Mouse (Mus musculus): ENCODE results near the gene Spock1. TPM values are rescaled to one million over a fixed set of nuclear protein-coding genes. Genes with fewer than 3 reads are reported as not detected.

Gene Spock1
- total and polyA plus RNA-seq, 3 experiments: not detected

- Histone ChIP-seq H3K4me2 (ENCODE audit: insufficient read depth, low read depth, poor library complexity, severe bottlenecking) (no peak overlapping the region), H3K4me3 (replicated peaks in 1 of 3; ENCODE audit: low read depth in 2 of 3, low read length in 2 of 3, poor library complexity in 1 of 3) (no peak overlapping the region), H3K27ac (ENCODE audit: insufficient read depth, low read depth) (no peak overlapping the region), H3K9me3 (replicated peaks; ENCODE audit: low read length) (peaks cover 87% of the 10 kb centered on the region), H3K36me3 (replicated peaks in 1 of 2; ENCODE audit: control insufficient read depth in 1 of 2, insufficient read depth in 1 of 2, low read length in 1 of 2) (no peaks in the 10 kb centered on the region), H3K79me2 (replicated peaks; ENCODE audit: control insufficient read depth, extremely low read depth, insufficient read depth, poor library complexity, severe bottlenecking) (no peaks in the 10 kb centered on the region), H3K4me1 (ENCODE audit: control insufficient read depth in 1 of 2, insufficient read depth in 2 of 2) (no peaks in the 10 kb centered on the region), H3K9ac (ENCODE audit: insufficient read depth, low read depth) (no peak overlapping the region), H3K27me3 (replicated peaks) (no peaks in the 10 kb centered on the region)
- dilution Hi-C loops (cut with MboI; ENCODE audit: extremely low pct_ligation_motif_present, extremely low pct_unique_long_range_greater_than_20kb, low sequenced_read_pairs): no loop called here
- in situ Hi-C loops (cut with MboI; ENCODE audit: low pct_ligation_motif_present, low pct_unique_long_range_greater_than_20kb, low sequenced_read_pairs): no loop called here
- no peak for TF ChIP-seq NELFE (IDR thresholded peaks at IDR 0.05; ENCODE audit: low read depth, low read length)
- no peak for TF ChIP-seq BHLHE40 (IDR thresholded peaks at IDR 0.05; ENCODE audit: low read depth, low read length)
- no peak for TF ChIP-seq MAZ (IDR thresholded peaks at IDR 0.05; ENCODE audit: low read depth, low read length)
- TF ChIP-seq ELF1 (IDR thresholded peaks at IDR 0.05; ENCODE audit: low read depth, low read length): no peak
- DNase-seq (ENCODE audit: extremely low read depth): no peak
Measured at GRCm38 (mm10) chr13:57521152-57521551, 387.0 kb downstream of the Spock1 start.

GRCm38 (mm10) chr13:57519790-57520189 lies 388.3 kb downstream of the Spock1 start:
- no peak for DNase-seq (ENCODE audit: extremely low read depth)
- H3K4me2 ChIP-seq (ENCODE audit: insufficient read depth, low read depth, poor library complexity, severe bottlenecking): no peak overlapping the region
- H3K4me3 ChIP-seq (replicated peaks in 1 of 3; ENCODE audit: low read depth in 2 of 3, low read length in 2 of 3, poor library complexity in 1 of 3): no peak overlapping the region
- dilution Hi-C loops (cut with MboI; ENCODE audit: extremely low pct_ligation_motif_present, extremely low pct_unique_long_range_greater_than_20kb, low sequenced_read_pairs) (no loop called here), in situ Hi-C loops (cut with MboI; ENCODE audit: low pct_ligation_motif_present, low pct_unique_long_range_greater_than_20kb, low sequenced_read_pairs) (no loop called here)
- H3K27me3 ChIP-seq (replicated peaks): no peaks in the 10 kb centered on the region
- no peaks in the 10 kb centered on the region for H3K36me3 ChIP-seq (replicated peaks in 1 of 2; ENCODE audit: control insufficient read depth in 1 of 2, insufficient read depth in 1 of 2, low read length in 1 of 2)
- H3K27ac ChIP-seq (ENCODE audit: insufficient read depth, low read depth): no peak overlapping the region
- no peaks in the 10 kb centered on the region for H3K4me1 ChIP-seq (ENCODE audit: control insufficient read depth in 1 of 2, insufficient read depth in 2 of 2)
- TF ChIP-seq HCFC1 (IDR thresholded peaks at IDR 0.05; ENCODE audit: low read depth, low read length) (no peak), ZC3H11A (IDR thresholded peaks at IDR 0.05; ENCODE audit: low read depth, low read length) (no peak), TCF12 (IDR thresholded peaks at IDR 0.05; ENCODE audit: low read depth, low read length) (no peak), MAZ (IDR thresholded peaks at IDR 0.05; ENCODE audit: low read depth, low read length) (no peak), POLR2AphosphoS2 (IDR thresholded peaks at IDR 0.05; ENCODE audit: low read depth, low read length) (no peak), GABPA (IDR thresholded peaks at IDR 0.05; ENCODE audit: insufficient replicate concordance, low read depth, low read length) (no peak), NRF1 (IDR thresholded peaks at IDR 0.05; ENCODE audit: low read depth, low read length) (no peak), PAX5 (IDR thresholded peaks at IDR 0.05; ENCODE audit: low read length) (no peak), CTCF (conservative IDR thresholded peaks at IDR 0.05 in 1 of 2, IDR thresholded peaks at IDR 0.05 in 1 of 2; ENCODE audit: low read depth in 2 of 2, low read length in 2 of 2) (no peak), TBP (conservative IDR thresholded peaks at IDR 0.05; ENCODE audit: low read depth, low read length) (no peak), ZNF384 (IDR thresholded peaks at IDR 0.05; ENCODE audit: low read depth, low read length) (no peak), SMC3 (IDR thresholded peaks at IDR 0.05; ENCODE audit: low read depth, low read length) (no peak), IRF4 (IDR thresholded peaks at IDR 0.05; ENCODE audit: low read depth, low read length) (no peak)
- H3K79me2 ChIP-seq (replicated peaks; ENCODE audit: control insufficient read depth, extremely low read depth, insufficient read depth, poor library complexity, severe bottlenecking): no peaks in the 10 kb centered on the region
- peaks cover 86% of the 10 kb centered on the region for H3K9me3 ChIP-seq (replicated peaks; ENCODE audit: low read length)
- no peak overlapping the region for H3K9ac ChIP-seq (ENCODE audit: insufficient read depth, low read depth)
